ENCODE assay signal across 16 mouse cellular contexts in the genomic region with DNA sequence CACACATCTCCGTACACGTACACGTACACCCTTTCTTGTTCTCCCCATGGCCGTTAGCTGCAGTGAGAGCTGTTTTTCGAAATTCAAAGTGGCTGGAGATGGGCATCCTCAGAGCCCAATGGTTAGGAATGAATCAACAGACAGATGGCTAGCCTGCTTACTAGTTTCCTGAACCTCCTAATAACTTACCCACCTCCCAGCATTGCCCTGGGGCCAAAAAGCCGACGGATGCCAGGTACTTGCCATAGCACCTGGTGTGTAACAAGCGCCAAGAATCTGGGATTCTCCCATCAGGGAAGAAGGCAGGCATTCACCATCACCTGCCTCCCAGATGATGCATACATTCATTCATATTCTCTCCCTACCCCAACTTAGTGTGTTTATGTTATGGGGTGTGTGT. TPM values are rescaled to one million over a fixed set of nuclear protein-coding genes. Genes with fewer than 3 reads are reported as not detected.
DNase-seq lines count a peak whose midpoint lies in the region.
"Had no signal": no experiment of that assay in that cellular context is flagged by ENCODE, and none has a peak within 500 bp of the region (broad histone marks: within the 10 kb centered on the region; RNA-seq: fewer than 3 reads in every experiment).

No protein-coding gene starts in this region.

- DNase-seq in left cerebral cortex, postnatal 4 days = peak; percentile 54
- no peak for DNase-seq in left cerebral cortex, postnatal 25 days (ENCODE audit: low spot score in 2 of 2)
- DNase-seq in cerebellum, adult 8-10 months = peak; percentile 92
- DNase-seq in cerebellum, postnatal 14 days = peak; percentile 86 to 90
- no peak for DNase-seq in retina, postnatal 1 day
- DNase-seq in right cerebral cortex, adult 18-20 months = no peak
- DNase-seq in adrenal gland, postnatal 10 days = no peak
- DNase-seq: adrenal gland, postnatal 36 days; forebrain, postnatal 0 days; gastrocnemius, postnatal 14 days; heart, adult 2 months; kidney, adult 18-20 months had no signal

- intact Hi-C loops in left cerebral cortex, postnatal 4 days (cut with DNase I) = no loop called here
- intact Hi-C loops in left cerebral cortex, postnatal 25 days (cut with DNase I) = no loop called here

RNA-seq across cellular contexts. Expression of a gene that starts 53.7 kb away (rescaled TPM):
- total RNA-seq in left cerebral cortex, postnatal 4 days (2021) = under 1 TPM; 0.32 to 0.56 TPM
- under 1 TPM; 0.23 to 0.46 TPM for total RNA-seq in left cerebral cortex, postnatal 25 days (2021)
- total RNA-seq in adrenal gland, postnatal 10 days (2021) = under 1 TPM; 0.18 to 0.21 TPM
- total RNA-seq: adrenal gland, adult 18-20 months; adrenal gland, postnatal 36 days; gastrocnemius, adult 18-20 months; heart, adult 2 months; heart, postnatal 25 days; MEL had no signal

Comparison
In these comparisons a context has a peak if more than half of its experiments do, and no peak if none do; other contexts are left out.
1. DNase-seq: peak in left cerebral cortex, postnatal 4 days (single experiment), cerebellum, adult 8-10 months (single experiment) and cerebellum, postnatal 14 days (2 of 2); none in left cerebral cortex, postnatal 25 days (0 of 2), retina, postnatal 1 day (single experiment), right cerebral cortex, adult 18-20 months (single experiment) and adrenal gland, postnatal 10 days (single experiment).